Mouse (Mus musculus): ENCODE measurements around the gene H2-Ke6. TPM values are rescaled to one million over a fixed set of nuclear protein-coding genes. Genes with fewer than 3 reads are reported as not detected.
A peak's percentile ranks its signal among the peaks of the same experiment; 100 is the strongest.

Gene H2-Ke6
- polyA plus RNA-seq, 1 experiment from 2014 or later: 41.7 TPM

- H3K4me2 ChIP-seq (replicated peaks; ENCODE audit: low read depth, low read length): peak overlapping the region; percentile 96
- peaks cover 19% of the 10 kb centered on the region for H3K36me3 ChIP-seq (ENCODE audit: control insufficient read depth, insufficient read depth, low read length)
- H3K27ac ChIP-seq (ENCODE audit: low read length): peak overlapping the region; percentile 56
- H3K4me3 ChIP-seq (ENCODE audit: low read depth, low read length): peak overlapping the region; percentile 61
- H3K27me3 ChIP-seq (ENCODE audit: control insufficient read depth, insufficient read depth, low read length): no peaks in the 10 kb centered on the region
- peaks cover 39% of the 10 kb centered on the region for H3K4me1 ChIP-seq (ENCODE audit: control insufficient read depth, insufficient read depth, low read length)
- no peak for ATAC-seq (ENCODE audit: insufficient number of reproducible peaks, insufficient read depth, low FRiP score, low read depth)
- peak overlapping the region; percentile 55 for H3K9ac ChIP-seq (replicated peaks; ENCODE audit: low read depth, low read length)
- H3K9me3 ChIP-seq (ENCODE audit: control insufficient read depth, low read depth, low read length): no peaks in the 10 kb centered on the region
- 8% methylated on average over 36 of the region's 36 CpGs for WGBS
These were observed 774 bp downstream of the H2-Ke6 start for GRCm38 (mm10) chr17:34026917-34027655.

DNA sequence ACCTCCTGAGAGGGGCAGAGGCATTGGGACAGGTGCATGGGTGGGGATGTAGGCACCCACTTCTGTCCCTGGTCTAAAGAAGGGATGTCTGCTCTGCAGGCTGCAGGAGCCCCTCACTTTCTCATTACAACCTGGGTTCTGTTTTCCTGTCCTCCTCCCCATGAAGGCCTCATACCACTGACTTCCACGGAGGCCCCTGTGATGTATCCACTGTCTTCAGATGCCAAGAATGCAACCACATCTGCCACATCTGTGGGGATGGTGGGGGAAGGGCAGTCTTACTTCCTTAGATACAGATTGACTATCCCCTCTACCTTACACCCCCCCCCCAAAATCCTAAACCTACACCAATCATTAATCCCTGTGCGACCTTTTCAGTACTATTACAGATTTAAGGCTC, 1.6 kb downstream of the H2-Ke6 start:
- Histone ChIP-seq H3K9me3 (ENCODE audit: control insufficient read depth, low read depth, low read length) (no peaks in the 10 kb centered on the region), H3K27ac (ENCODE audit: low read length) (no peak overlapping the region), H3K36me3 (ENCODE audit: control insufficient read depth, insufficient read depth, low read length) (peaks cover 24% of the 10 kb centered on the region), H3K27me3 (ENCODE audit: control insufficient read depth, insufficient read depth, low read length) (no peaks in the 10 kb centered on the region), H3K9ac (replicated peaks; ENCODE audit: low read depth, low read length) (no peak overlapping the region), H3K4me3 (ENCODE audit: low read depth, low read length) (0 out of 2 replicates have a peak overlapping the region, but pooled peaks have one; percentile 90), H3K4me1 (ENCODE audit: control insufficient read depth, insufficient read depth, low read length) (peaks cover 39% of the 10 kb centered on the region), H3K4me2 (replicated peaks; ENCODE audit: low read depth, low read length) (no peak overlapping the region)
- ATAC-seq (ENCODE audit: insufficient number of reproducible peaks, insufficient read depth, low FRiP score, low read depth): no peak
- 42% methylated on average over 2 of the region's 2 CpGs for WGBS

DNA sequence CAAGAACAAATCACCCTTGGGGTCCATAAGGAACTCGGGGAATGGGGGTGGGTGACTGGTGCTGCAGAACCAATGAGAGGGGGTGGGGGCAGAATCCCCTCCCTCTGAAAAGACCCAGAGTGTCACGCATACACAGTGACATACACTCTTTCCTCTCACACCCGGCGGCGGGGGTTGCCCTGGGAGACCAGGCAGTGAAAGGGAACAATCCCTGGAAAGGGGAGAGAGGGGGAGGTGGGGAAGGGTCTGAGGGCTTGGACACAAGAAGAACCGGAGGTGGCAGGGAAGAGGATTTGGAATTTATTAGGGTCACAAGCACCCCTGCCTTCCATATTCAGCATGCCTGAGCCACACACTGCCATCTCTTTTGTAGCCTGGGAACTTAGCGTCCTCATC, 2.1 kb downstream of the H2-Ke6 start:
- ATAC-seq (ENCODE audit: insufficient number of reproducible peaks, insufficient read depth, low FRiP score, low read depth): no peak
- WGBS: 14% methylated on average over 7 of the region's 7 CpGs
- Histone ChIP-seq H3K4me2 (replicated peaks; ENCODE audit: low read depth, low read length) (peak overlapping the region; percentile 94), H3K27me3 (ENCODE audit: control insufficient read depth, insufficient read depth, low read length) (no peaks in the 10 kb centered on the region), H3K9me3 (ENCODE audit: control insufficient read depth, low read depth, low read length) (no peaks in the 10 kb centered on the region), H3K36me3 (ENCODE audit: control insufficient read depth, insufficient read depth, low read length) (peaks cover 24% of the 10 kb centered on the region), H3K4me3 (ENCODE audit: low read depth, low read length) (peak overlapping the region; percentile 90), H3K27ac (ENCODE audit: low read length) (no peak overlapping the region), H3K9ac (replicated peaks; ENCODE audit: low read depth, low read length) (no peak overlapping the region; the same call in 1 of the 2 replicates), H3K4me1 (ENCODE audit: control insufficient read depth, insufficient read depth, low read length) (peaks cover 39% of the 10 kb centered on the region)

GRCm38 (mm10) chr17:34024861-34025755, 2.8 kb downstream of the H2-Ke6 start:
- under 1% methylated on average over 55 of the region's 57 CpGs for WGBS
- H3K4me2 ChIP-seq (replicated peaks; ENCODE audit: low read depth, low read length): peak overlapping the region; percentile 94
- peaks cover 32% of the 10 kb centered on the region for H3K4me1 ChIP-seq (ENCODE audit: control insufficient read depth, insufficient read depth, low read length)
- peak overlapping the region; percentile 90 for H3K4me3 ChIP-seq (ENCODE audit: low read depth, low read length)
- H3K9ac ChIP-seq (replicated peaks; ENCODE audit: low read depth, low read length): peak overlapping the region; percentile 87
- H3K27me3 ChIP-seq (ENCODE audit: control insufficient read depth, insufficient read depth, low read length): no peaks in the 10 kb centered on the region
- no peaks in the 10 kb centered on the region for H3K9me3 ChIP-seq (ENCODE audit: control insufficient read depth, low read depth, low read length)
- ATAC-seq (ENCODE audit: insufficient number of reproducible peaks, insufficient read depth, low FRiP score, low read depth): peak; percentile 13; the same call in 1 of the 2 replicates
- H3K27ac ChIP-seq (ENCODE audit: low read length): peak overlapping the region; percentile 90
- H3K36me3 ChIP-seq (ENCODE audit: control insufficient read depth, insufficient read depth, low read length): peaks cover 23% of the 10 kb centered on the region

GRCm38 (mm10) chr17:34024317-34024821, 3.5 kb downstream of the H2-Ke6 start, which contains the start of gene Ring1:
Gene Ring1, minus strand, starts transcription at chr17:34024680.
- Histone ChIP-seq H3K4me1 (ENCODE audit: control insufficient read depth, insufficient read depth, low read length) (peaks cover 27% of the 10 kb centered on the region), H3K27ac (ENCODE audit: low read length) (peak within 1 kb of the TSS; percentile 90), H3K4me2 (replicated peaks; ENCODE audit: low read depth, low read length) (peak within 1 kb of the TSS; percentile 94), H3K4me3 (ENCODE audit: low read depth, low read length) (peak within 1 kb of the TSS; percentile 90), H3K36me3 (ENCODE audit: control insufficient read depth, insufficient read depth, low read length) (peaks cover 16% of the 10 kb centered on the region), H3K27me3 (ENCODE audit: control insufficient read depth, insufficient read depth, low read length) (no peaks in the 10 kb centered on the region), H3K9me3 (ENCODE audit: control insufficient read depth, low read depth, low read length) (no peaks in the 10 kb centered on the region), H3K9ac (replicated peaks; ENCODE audit: low read depth, low read length) (peak within 1 kb of the TSS; percentile 87)
- WGBS: 2% methylated on average over 48 of the region's 58 CpGs
- ATAC-seq (ENCODE audit: insufficient number of reproducible peaks, insufficient read depth, low FRiP score, low read depth): peak; percentile 71

DNA sequence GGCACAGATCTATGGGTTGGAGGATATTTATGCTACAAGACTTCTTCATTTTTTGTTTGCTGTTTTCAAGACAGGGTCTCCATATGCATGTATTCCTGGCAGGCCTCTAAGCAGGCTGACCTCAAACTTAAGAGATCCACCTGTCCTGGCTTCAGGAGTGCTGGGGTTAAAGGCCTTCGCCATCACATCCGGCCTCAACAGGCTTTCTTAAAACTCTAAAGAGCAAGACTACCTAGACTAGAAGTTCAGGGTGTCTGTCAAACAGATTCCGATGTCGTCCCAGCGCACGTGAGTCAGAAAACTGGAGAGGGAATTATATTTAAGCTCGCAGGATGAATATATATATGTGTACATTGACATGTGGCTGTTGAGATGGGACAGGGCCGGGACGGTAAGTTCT, 4.2 kb downstream of the H2-Ke6 start:
- ATAC-seq (ENCODE audit: insufficient number of reproducible peaks, insufficient read depth, low FRiP score, low read depth): no peak
- peak overlapping the region; percentile 94 for H3K4me2 ChIP-seq (replicated peaks; ENCODE audit: low read depth, low read length)
- H3K9ac ChIP-seq (replicated peaks; ENCODE audit: low read depth, low read length): 0 out of 2 replicates have a peak overlapping the region, but pooled peaks have one; percentile 87
- 0 out of 2 replicates have a peak overlapping the region, but pooled peaks have one; percentile 90 for H3K27ac ChIP-seq (ENCODE audit: low read length)
- no peaks in the 10 kb centered on the region for H3K9me3 ChIP-seq (ENCODE audit: control insufficient read depth, low read depth, low read length)
- H3K4me1 ChIP-seq (ENCODE audit: control insufficient read depth, insufficient read depth, low read length): peaks cover 27% of the 10 kb centered on the region
- peak overlapping the region; percentile 90 for H3K4me3 ChIP-seq (ENCODE audit: low read depth, low read length)
- WGBS: 59% methylated on average over 9 of the region's 9 CpGs
- H3K27me3 ChIP-seq (ENCODE audit: control insufficient read depth, insufficient read depth, low read length): no peaks in the 10 kb centered on the region
- H3K36me3 ChIP-seq (ENCODE audit: control insufficient read depth, insufficient read depth, low read length): peaks cover 9% of the 10 kb centered on the region

- 94% methylated on average over 20 of the region's 20 CpGs for WGBS
- no peak for ATAC-seq (ENCODE audit: insufficient number of reproducible peaks, insufficient read depth, low FRiP score, low read depth)
- no peaks in the 10 kb centered on the region for H3K27me3 ChIP-seq (ENCODE audit: control insufficient read depth, insufficient read depth, low read length)
- no peak overlapping the region for H3K4me2 ChIP-seq (replicated peaks; ENCODE audit: low read depth, low read length)
- H3K27ac ChIP-seq (ENCODE audit: low read length): no peak overlapping the region
- no peak overlapping the region for H3K4me3 ChIP-seq (ENCODE audit: low read depth, low read length)
- no peaks in the 10 kb centered on the region for H3K9me3 ChIP-seq (ENCODE audit: control insufficient read depth, low read depth, low read length)
- H3K4me1 ChIP-seq (ENCODE audit: control insufficient read depth, insufficient read depth, low read length): peaks cover 23% of the 10 kb centered on the region
- peaks cover 5% of the 10 kb centered on the region for H3K36me3 ChIP-seq (ENCODE audit: control insufficient read depth, insufficient read depth, low read length)
- no peak overlapping the region for H3K9ac ChIP-seq (replicated peaks; ENCODE audit: low read depth, low read length)
These were observed 4.9 kb downstream of the H2-Ke6 start for GRCm38 (mm10) chr17:34022987-34023386.

- peaks cover 5% of the 10 kb centered on the region for H3K36me3 ChIP-seq (ENCODE audit: control insufficient read depth, insufficient read depth, low read length)
- H3K27me3 ChIP-seq (ENCODE audit: control insufficient read depth, insufficient read depth, low read length): no peaks in the 10 kb centered on the region
- ATAC-seq (ENCODE audit: insufficient number of reproducible peaks, insufficient read depth, low FRiP score, low read depth): no peak
- no peak overlapping the region for H3K27ac ChIP-seq (ENCODE audit: low read length)
- H3K4me1 ChIP-seq (ENCODE audit: control insufficient read depth, insufficient read depth, low read length): peaks cover 22% of the 10 kb centered on the region
- 88% methylated on average over 14 of the region's 14 CpGs for WGBS
- H3K4me2 ChIP-seq (replicated peaks; ENCODE audit: low read depth, low read length): no peak overlapping the region
- H3K4me3 ChIP-seq (ENCODE audit: low read depth, low read length): no peak overlapping the region
- no peaks in the 10 kb centered on the region for H3K9me3 ChIP-seq (ENCODE audit: control insufficient read depth, low read depth, low read length)
- H3K9ac ChIP-seq (replicated peaks; ENCODE audit: low read depth, low read length): no peak overlapping the region
These were observed 5.5 kb downstream of the H2-Ke6 start for GRCm38 (mm10) chr17:34022414-34022783.
